8 mouse cellular contexts compared by ENCODE assay signal in the genomic region with DNA sequence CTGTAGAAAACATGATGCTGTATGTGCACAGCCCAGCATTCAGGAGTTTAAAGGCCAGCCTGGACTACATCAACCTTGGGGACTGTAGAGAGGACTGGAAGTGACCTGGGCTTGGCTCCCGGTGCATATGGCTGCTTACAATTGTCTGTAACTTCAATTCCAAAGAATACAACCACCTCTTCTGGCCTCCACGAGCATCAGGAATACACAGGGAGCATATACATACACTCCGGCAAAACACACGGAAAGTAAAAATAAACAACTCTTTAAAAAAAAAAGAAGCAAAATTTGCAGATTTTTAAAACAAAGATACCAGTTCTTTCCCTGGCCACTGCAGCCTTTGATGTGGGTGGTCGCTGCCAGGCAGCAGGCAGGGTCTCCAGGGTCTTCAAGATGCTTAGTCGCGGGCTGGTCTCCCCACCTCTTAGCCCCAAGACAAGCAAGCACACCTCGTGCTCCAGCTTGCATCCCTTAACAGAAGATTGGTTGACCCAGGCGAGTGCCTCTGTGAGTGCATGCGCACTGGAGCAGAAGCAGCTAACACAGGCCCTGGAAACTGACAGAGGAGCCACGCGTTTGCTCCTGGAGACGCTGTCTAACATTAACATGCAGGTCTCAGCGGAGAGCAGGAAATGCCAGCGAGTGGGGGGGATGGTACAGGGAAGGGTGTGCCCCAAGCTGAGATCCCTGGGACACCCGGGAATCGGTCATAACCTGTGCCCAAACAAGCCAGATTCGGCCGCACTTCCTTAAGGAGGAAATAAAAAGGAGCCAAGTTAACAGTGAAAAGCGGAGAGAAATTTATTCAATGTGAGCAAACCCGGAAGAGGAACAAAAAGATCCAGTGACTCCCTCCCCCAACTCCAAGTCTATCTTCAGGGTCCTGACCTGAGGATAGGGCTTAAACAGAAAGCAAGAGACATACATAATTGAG. TPM values are rescaled to one million over a fixed set of nuclear protein-coding genes. Genes with fewer than 3 reads are reported as not detected.
DNase-seq lines count a peak whose midpoint lies in the region; ATAC-seq and TF ChIP-seq lines count a peak whose summit lies in the region.

No protein-coding gene starts in this region.

- ATAC-seq in megakaryocyte, adult 5-6 weeks (ENCODE audit: poor library complexity, severe bottlenecking), result peak; percentile 84

- no peak for TF ChIP-seq CTCF in cortical plate, adult 2 months (IDR thresholded peaks at IDR 0.05; ENCODE audit: extremely low read depth, insufficient read depth, low read length)

- peak; percentile 68; the same call in 1 of the 2 replicates for TF ChIP-seq POLR2A in cortical plate, adult 2 months (IDR thresholded peaks at IDR 0.05; ENCODE audit: extremely low read depth, insufficient read depth, low read length)

- DNase-seq in adrenal gland, adult 18-20 months (ENCODE audit: low spot score in 2 of 2), result peak; percentile 61 to 65
- peak; percentile 68 for DNase-seq in gastrocnemius, postnatal 14 days
- peak; percentile 81 for DNase-seq in induced T-regulatory cell, adult 2 months (ENCODE audit: low read depth)
- peak; percentile 47 to 64 for DNase-seq in left cerebral cortex, adult 9 months (ENCODE audit: low spot score in 2 of 2)
- peak; percentile 80 to 85 for DNase-seq in right cerebral cortex, postnatal 10 days (ENCODE audit: low spot score in 2 of 2)
- peak; percentile 58 for DNase-seq in urinary bladder, postnatal 25 days (ENCODE audit: low spot score)

- 0 out of 2 replicates have a peak overlapping the region, but pooled peaks have one; percentile 1 for H3K4me3 ChIP-seq in cortical plate, adult 2 months (ENCODE audit: insufficient read depth, low read length)

- 0 out of 2 replicates have a peak overlapping the region, but pooled peaks have one; percentile 27 for H3K27ac ChIP-seq in cortical plate, adult 2 months (ENCODE audit: insufficient read depth, low read length)

- peaks cover 2% of the 10 kb centered on the region; the same call in 1 of the 2 replicates for H3K4me1 ChIP-seq in cortical plate, adult 2 months (ENCODE audit: control insufficient read depth, insufficient read depth, low read length)

- intact Hi-C loops in gastrocnemius, postnatal 14 days (cut with DNase I; ENCODE audit: low total_unique reads), result no loop called here

RNA-seq across cellular contexts. Expression of a gene that starts 52.0 kb away (rescaled TPM):
- total RNA-seq in adrenal gland, adult 18-20 months (2021), result under 1 TPM; 0.51 to 0.53 TPM
- polyA plus RNA-seq in cortical plate, adult 2 months (2012; rRNA removed), result 0.13 and 0.28 TPM in 2 replicates
- not detected for total RNA-seq in gastrocnemius, postnatal 14 days (2021)
- 0.18 and 0.36 TPM in 2 replicates for total RNA-seq in megakaryocyte, adult 5-6 weeks (2015)
- total RNA-seq in megakaryocyte, adult 5-6 weeks (2017), result 0.08 and 0.44 TPM in 2 replicates

Comparison
In these comparisons a context has a peak if more than half of its experiments do, and no peak if none do; other contexts are left out.
1. Peak in every context shown above with its lines: DNase-seq, ATAC-seq, H3K4me3 ChIP-seq and H3K27ac ChIP-seq.